Mouse (Mus musculus) bone marrow, adult 2 months (tissue): ENCODE results near the gene Pank4. TPM values are rescaled to one million over a fixed set of nuclear protein-coding genes. Genes with fewer than 3 reads are reported as not detected.
A peak's percentile ranks its signal among the peaks of the same experiment; 100 is the strongest.

Experiments used
- H3K27ac ChIP-seq: fragments of 200-500 bp; 2 replicates; pipeline ENCODE4 v1.5.1; 2012; ENCODE audit warnings: low read depth, mild to moderate bottlenecking, control low read depth, inconsistent platforms, low read length; ENCODE audit not compliant: control insufficient read depth, poor library complexity, insufficient read depth
- H3K4me1 ChIP-seq: fragments of 200-500 bp; 2 replicates; pipeline ENCODE4 v1.6.1; 2011; ENCODE audit warnings: low read length; ENCODE audit not compliant: control insufficient read depth, insufficient read depth
- H3K4me3 ChIP-seq: fragments of 200-500 bp; replicated peaks from 2 replicates; pipeline ENCODE3; 2011; ENCODE audit warnings: mild to moderate bottlenecking, low read depth, low read length, control low read depth; ENCODE audit not compliant: control insufficient read depth
- CTCF ChIP-seq: fragments of 200-500 bp; IDR thresholded peaks from 2 replicates; pipeline ENCODE4 v1.5.1; 2011; ENCODE audit warnings: low read length, control low read depth; ENCODE audit not compliant: control insufficient read depth, insufficient read depth
- POLR2A ChIP-seq: fragments of 200-500 bp; IDR thresholded peaks from 2 replicates; pipeline ENCODE4 v1.6.1; 2011; ENCODE audit warnings: low read depth, mild to moderate bottlenecking, control low read depth, low read length, borderline replicate concordance; ENCODE audit not compliant: control insufficient read depth
- WGBS: fragments of 180-500 bp; shearing (Covaris S2); methylation state at CpG from one replicate; pipeline ENCODE4 v1.1.7; 2018; 5-methylcytosine and 5-hydroxymethylcytosine counted together
- polyA plus RNA-seq: library from polyadenylated mRNA; stranded (reverse); fragments of >200 nt; gene quantifications from 2 replicates; pipeline ENCODE4 v1.2.4, GENCODE M21; 2011; ENCODE audit warnings: low replicate concordance; ENCODE audit not compliant: missing spikeins, insufficient read depth, insufficient read length

Pank4 gene
- polyA plus RNA-seq, 1 experiment = 30.3 TPM

DNA sequence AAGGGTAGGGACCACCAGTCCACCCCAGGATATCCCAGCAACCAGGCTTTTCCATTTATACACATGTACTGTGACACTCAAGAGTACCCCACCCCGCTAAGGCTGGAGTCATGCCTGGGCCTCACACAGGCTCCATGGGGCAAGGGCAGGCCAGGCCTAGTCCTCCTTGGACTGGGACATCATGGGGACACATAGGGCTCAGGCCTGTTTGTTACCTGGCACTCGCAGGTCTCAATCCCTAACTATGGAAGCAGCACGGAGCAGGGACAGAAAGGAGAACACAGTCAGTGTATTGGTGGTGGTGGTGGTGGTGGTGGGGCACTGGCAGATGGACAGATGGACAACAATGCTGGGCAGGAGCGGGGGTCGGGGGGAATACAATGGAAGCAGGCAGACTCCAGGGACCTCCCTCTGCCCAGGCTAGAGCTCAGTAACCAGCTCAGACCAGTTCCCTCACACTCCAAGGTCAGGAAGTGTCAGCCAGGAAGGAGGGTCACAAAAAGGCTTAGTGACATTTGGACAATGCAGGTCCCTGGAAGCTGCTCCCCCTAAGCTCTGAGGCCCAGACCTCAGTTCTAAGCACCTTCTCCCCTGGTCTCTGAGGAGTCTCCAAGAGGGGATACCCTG, 21.3 kb downstream of the Pank4 start:
- Histone ChIP-seq H3K27ac (no peak overlapping the region), H3K4me3 (no peak overlapping the region), H3K4me1 (no peaks in the 10 kb centered on the region)
- WGBS = 89% methylated on average over 5 of the region's 5 CpGs
- TF ChIP-seq CTCF = no peak
- no peak for TF ChIP-seq POLR2A

DNA sequence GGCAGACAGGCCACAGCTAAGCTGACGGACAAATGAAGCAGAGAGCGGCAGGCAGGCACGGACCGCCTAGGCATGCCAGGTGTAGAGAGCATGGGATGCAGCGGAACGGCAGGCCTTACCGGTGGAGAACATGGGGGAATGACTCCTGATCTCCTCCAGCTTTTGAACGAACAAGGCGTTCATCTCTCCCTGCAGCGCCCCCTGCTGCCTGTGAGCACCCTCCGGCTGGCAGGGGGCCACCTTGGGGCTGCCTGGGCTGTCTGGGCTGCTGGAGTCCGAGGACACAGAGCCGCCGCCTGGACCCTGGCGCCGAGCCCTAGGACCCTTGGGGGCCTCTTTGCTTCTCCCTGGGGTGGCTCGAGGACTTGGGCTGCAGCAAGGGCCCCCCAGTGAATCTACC, 22.2 kb downstream of the Pank4 start:
- TF ChIP-seq CTCF = peak; percentile 71
- TF ChIP-seq POLR2A = no peak
- Histone ChIP-seq H3K4me3 (no peak overlapping the region), H3K4me1 (no peaks in the 10 kb centered on the region), H3K27ac (no peak overlapping the region; the same call in 1 of the 2 replicates)
- WGBS = 22% methylated on average over 17 of the region's 17 CpGs

DNA sequence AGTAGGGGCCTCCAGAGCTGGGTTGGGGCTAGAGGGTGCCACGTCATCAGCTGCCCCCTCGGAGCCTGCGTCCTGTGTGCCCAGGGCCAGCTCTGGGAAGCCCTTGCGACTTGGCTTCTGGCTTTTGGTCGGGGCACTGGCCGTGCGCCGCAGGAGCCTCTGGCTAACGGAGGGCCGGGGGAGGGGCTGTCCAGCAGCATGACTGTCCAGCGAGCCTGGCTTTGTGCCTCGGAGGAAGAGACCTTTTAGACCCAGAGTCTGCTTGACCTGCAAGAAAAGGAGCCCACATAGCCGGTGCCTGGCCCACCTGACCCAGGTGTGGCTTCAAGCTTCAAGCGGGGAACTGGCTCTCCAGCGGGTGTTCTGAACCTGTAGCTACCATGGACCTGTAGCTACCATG, 22.8 kb downstream of the Pank4 start:
- WGBS = 89% methylated on average over 15 of the region's 15 CpGs
- no peaks in the 10 kb centered on the region for H3K4me1 ChIP-seq
- no peak overlapping the region for H3K27ac ChIP-seq
- TF ChIP-seq POLR2A (no peak), CTCF (no peak)
- no peak overlapping the region for H3K4me3 ChIP-seq

DNA sequence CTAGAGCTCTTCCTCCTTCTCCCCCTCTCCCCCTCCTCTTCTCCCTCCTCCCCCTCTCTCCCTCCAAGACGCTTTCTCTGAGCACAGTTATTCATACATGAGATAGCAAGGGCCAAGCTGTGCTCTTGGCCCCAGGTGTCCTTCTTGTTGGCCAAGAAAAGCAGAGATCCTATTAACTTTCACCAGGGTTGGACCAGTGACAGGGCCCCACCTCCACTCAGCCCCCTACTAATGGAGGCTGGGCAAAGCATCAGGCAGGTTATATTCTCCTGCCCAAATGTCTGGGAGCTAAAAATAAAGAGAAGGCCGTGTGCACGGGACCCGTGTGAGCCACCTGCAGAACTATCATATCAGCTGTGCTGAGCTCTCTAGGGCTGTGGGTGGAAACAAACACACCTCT, 31.0 kb downstream of the Pank4 start:
- TF ChIP-seq POLR2A = no peak
- TF ChIP-seq CTCF = no peak
- H3K4me3 ChIP-seq = no peak overlapping the region
- H3K27ac ChIP-seq = no peak overlapping the region
- WGBS = 77% methylated on average over 4 of the region's 4 CpGs
- peaks cover 1% of the 10 kb centered on the region; the same call in 1 of the 2 replicates for H3K4me1 ChIP-seq

- Histone ChIP-seq H3K27ac (no peak overlapping the region), H3K4me1 (peaks cover 1% of the 10 kb centered on the region; the same call in 1 of the 2 replicates), H3K4me3 (no peak overlapping the region)
- 79% methylated on average over 8 of the region's 8 CpGs for WGBS
- TF ChIP-seq POLR2A (no peak), CTCF (no peak)
Measured at GRCm38 (mm10) chr4:154996572-154997154, 32.7 kb downstream of the Pank4 start.

- 14% methylated on average over 5 of the region's 5 CpGs for WGBS
- H3K4me3 ChIP-seq = no peak overlapping the region
Measured at GRCm38 (mm10) chr4:154999379-154999778, 35.5 kb downstream of the Pank4 start.

DNA sequence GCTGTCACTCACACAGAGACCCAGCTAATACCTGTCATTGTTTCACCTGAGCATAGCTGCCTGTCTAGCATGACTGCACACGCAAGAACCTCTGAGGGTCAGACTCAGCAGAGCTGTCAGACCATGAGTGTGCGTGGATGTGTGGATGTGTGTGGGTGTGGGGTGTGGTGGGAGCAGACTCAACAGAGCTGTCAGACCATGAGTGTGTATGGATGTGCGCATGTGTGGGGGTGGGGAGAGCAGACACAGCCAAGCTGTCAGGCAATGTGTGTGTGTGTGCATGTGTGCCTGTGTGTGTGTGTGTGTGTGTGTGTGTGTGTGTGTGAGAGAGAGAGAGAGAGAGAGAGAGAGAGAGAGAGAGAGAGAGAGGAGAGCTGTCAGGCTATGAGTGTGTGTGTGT, 41.4 kb downstream of the Pank4 start:
- Histone ChIP-seq H3K27ac (no peak overlapping the region), H3K4me3 (no peak overlapping the region), H3K4me1 (no peaks in the 10 kb centered on the region)
- TF ChIP-seq POLR2A = no peak
- TF ChIP-seq CTCF = no peak
- 85% methylated on average over 3 of the region's 3 CpGs for WGBS

More at GRCm38 (mm10) chr4:154999379-154999778, 35.5 kb downstream of the Pank4 start:
- Histone ChIP-seq H3K27ac (no peak overlapping the region), H3K4me1 (peaks cover 1% of the 10 kb centered on the region; the same call in 1 of the 2 replicates)
- TF ChIP-seq CTCF (no peak), POLR2A (no peak)

GRCm38 (mm10) chr4:155006296-155006695, 42.4 kb downstream of the Pank4 start:
- Histone ChIP-seq H3K4me1 (no peaks in the 10 kb centered on the region), H3K27ac (no peak overlapping the region), H3K4me3 (no peak overlapping the region)
- 78% methylated on average over 10 of the region's 10 CpGs for WGBS
- no peak for TF ChIP-seq POLR2A
- no peak for TF ChIP-seq CTCF
